ENCODE assay signal across 17 mouse cellular contexts in the genomic region with DNA sequence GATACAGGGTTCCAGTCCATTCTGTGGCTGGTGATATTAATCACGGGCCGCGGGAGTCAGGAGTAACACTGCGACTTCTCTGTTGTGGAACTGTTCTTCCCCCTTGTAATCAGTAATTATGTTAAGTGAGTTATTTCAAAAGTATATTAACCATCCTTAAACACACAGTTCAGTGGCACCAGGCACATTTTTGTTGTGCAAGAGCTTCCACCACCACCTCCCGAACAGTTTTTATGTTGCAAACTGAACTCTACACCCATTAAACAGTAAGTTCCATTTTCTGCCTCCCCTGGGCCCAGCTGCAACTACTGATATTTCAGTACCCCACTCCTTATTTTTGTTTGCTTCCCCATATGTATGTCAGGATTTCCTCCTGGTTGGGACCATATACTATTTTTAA. TPM values are rescaled to one million over a fixed set of nuclear protein-coding genes. Genes with fewer than 3 reads are reported as not detected.
A peak's percentile ranks its signal among the peaks of the same experiment; 100 is the strongest.
DNase-seq lines count a peak whose midpoint lies in the region; ATAC-seq and TF ChIP-seq lines count a peak whose summit lies in the region.
"Had no signal": no experiment of that assay in that cellular context is flagged by ENCODE, and none has a peak within 500 bp of the region (broad histone marks: within the 10 kb centered on the region; RNA-seq: fewer than 3 reads in every experiment).

No protein-coding gene starts in this region.

- no peaks in the 10 kb centered on the region for H3K9me3 ChIP-seq in kidney, postnatal 0 days (replicated peaks; ENCODE audit: low read length)
- no peaks in the 10 kb centered on the region for H3K9me3 ChIP-seq in kidney, embryonic 14.5 days (ENCODE audit: control insufficient read depth, low read length)
- H3K9me3 ChIP-seq in liver, postnatal 0 days (ENCODE audit: low read length): no peaks in the 10 kb centered on the region
- no peaks in the 10 kb centered on the region for H3K9me3 ChIP-seq in liver, embryonic 11.5 days (ENCODE audit: control insufficient read depth, low read length)
- no peaks in the 10 kb centered on the region for H3K9me3 ChIP-seq in midbrain, embryonic 13.5 days
- H3K9me3 ChIP-seq: embryonic facial prominence, embryonic 12.5 days; heart, embryonic 12.5 days; hindbrain, embryonic 10.5 days had no signal

- no peak for ATAC-seq in kidney, postnatal 0 days (replicated peaks; ENCODE audit: low FRiP score, low read depth)
- ATAC-seq in kidney, embryonic 14.5 days (ENCODE audit: low FRiP score, low TSS enrichment): no peak
- peak; percentile 64 for ATAC-seq in liver, postnatal 0 days
- no peak for ATAC-seq in liver, embryonic 11.5 days (replicated peaks; ENCODE audit: low FRiP score)
- ATAC-seq in midbrain, embryonic 13.5 days: no peak
- ATAC-seq: forebrain, postnatal 0 days had no signal

- no peak overlapping the region for H3K4me2 ChIP-seq in kidney, postnatal 0 days (ENCODE audit: low read length)
- H3K4me2 ChIP-seq in kidney, embryonic 14.5 days (replicated peaks; ENCODE audit: low read depth, low read length): no peak overlapping the region
- H3K4me2 ChIP-seq in liver, postnatal 0 days (ENCODE audit: low read depth, low read length): no peak overlapping the region
- no peak overlapping the region for H3K4me2 ChIP-seq in liver, embryonic 11.5 days
- H3K4me2 ChIP-seq in midbrain, embryonic 13.5 days (replicated peaks): no peak overlapping the region
- H3K4me2 ChIP-seq: embryonic facial prominence, embryonic 12.5 days; heart, embryonic 12.5 days had no signal

- H3K4me3 ChIP-seq in kidney, postnatal 0 days (replicated peaks; ENCODE audit: low read depth, low read length): no peak overlapping the region
- H3K4me3 ChIP-seq in kidney, embryonic 14.5 days (ENCODE audit: low read length): no peak overlapping the region
- no peak overlapping the region for H3K4me3 ChIP-seq in liver, postnatal 0 days (ENCODE audit: low read depth, low read length)
- H3K4me3 ChIP-seq in liver, embryonic 11.5 days (ENCODE audit: low read depth, low read length): no peak overlapping the region
- no peak overlapping the region for H3K4me3 ChIP-seq in midbrain, embryonic 13.5 days (replicated peaks)
- H3K4me3 ChIP-seq: embryonic facial prominence, embryonic 12.5 days; heart, embryonic 12.5 days; hindbrain, embryonic 10.5 days had no signal

- H3K36me3 ChIP-seq in kidney, postnatal 0 days (ENCODE audit: insufficient read depth, low read length): no peaks in the 10 kb centered on the region
- no peaks in the 10 kb centered on the region for H3K36me3 ChIP-seq in kidney, embryonic 14.5 days (ENCODE audit: control insufficient read depth, insufficient read depth, low read length)
- 0 out of 2 replicates have a peak, but pooled peaks cover 3% of the 10 kb centered on the region for H3K36me3 ChIP-seq in liver, postnatal 0 days (replicated peaks; ENCODE audit: insufficient read depth, low read length)
- no peaks in the 10 kb centered on the region for H3K36me3 ChIP-seq in liver, embryonic 11.5 days (ENCODE audit: control insufficient read depth, insufficient read depth, low read length)
- no peaks in the 10 kb centered on the region for H3K36me3 ChIP-seq in midbrain, embryonic 13.5 days
- H3K36me3 ChIP-seq: embryonic facial prominence, embryonic 12.5 days; heart, embryonic 12.5 days; hindbrain, embryonic 10.5 days had no signal

- peak; percentile 42 for DNase-seq in kidney, adult 11 months
- DNase-seq in kidney, postnatal 36 days: no peak
- no peak for DNase-seq in kidney, postnatal 0 days (ENCODE audit: low spot score)
- DNase-seq in liver, postnatal 0 days: no peak
- no peak for DNase-seq in liver, embryonic 11.5 days (ENCODE audit: low spot score)
- DNase-seq: adrenal gland, postnatal 14 days; cerebellum, adult 11-12 months; cerebellum, adult 9-10 months; cerebellum, postnatal 25 days; forebrain, postnatal 0 days; gastrocnemius, postnatal 14 days had no signal

- H3K4me1 ChIP-seq in kidney, postnatal 0 days (replicated peaks; ENCODE audit: insufficient read depth, low read length): 0 out of 2 replicates have a peak, but pooled peaks cover 23% of the 10 kb centered on the region
- H3K4me1 ChIP-seq in kidney, embryonic 14.5 days (ENCODE audit: control insufficient read depth, insufficient read depth, low read length): 0 out of 2 replicates have a peak, but pooled peaks cover 7% of the 10 kb centered on the region
- peaks cover 22% of the 10 kb centered on the region for H3K4me1 ChIP-seq in liver, postnatal 0 days (ENCODE audit: insufficient read depth)
- H3K4me1 ChIP-seq in liver, embryonic 11.5 days (replicated peaks; ENCODE audit: control insufficient read depth, insufficient read depth, low read length): no peaks in the 10 kb centered on the region
- no peaks in the 10 kb centered on the region for H3K4me1 ChIP-seq in midbrain, embryonic 13.5 days (replicated peaks)
- H3K4me1 ChIP-seq: hindbrain, embryonic 10.5 days had no signal

- TF ChIP-seq CTCF in kidney, postnatal 0 days (IDR thresholded peaks at IDR 0.05; ENCODE audit: low read depth): no peak
- no peak for TF ChIP-seq CTCF in liver, postnatal 0 days (IDR thresholded peaks at IDR 0.05; ENCODE audit: low read depth)

- peak overlapping the region; percentile 54; the same call in 1 of the 2 replicates for H3K27ac ChIP-seq in kidney, postnatal 0 days
- H3K27ac ChIP-seq in kidney, embryonic 14.5 days (ENCODE audit: low read depth, low read length): no peak overlapping the region
- H3K27ac ChIP-seq in liver, postnatal 0 days (ENCODE audit: low read depth): peak overlapping the region; percentile 70
- H3K27ac ChIP-seq in liver, embryonic 11.5 days (ENCODE audit: low read depth, low read length): no peak overlapping the region
- H3K27ac ChIP-seq in midbrain, embryonic 13.5 days: no peak overlapping the region
- H3K27ac ChIP-seq: embryonic facial prominence, embryonic 12.5 days; hindbrain, embryonic 10.5 days had no signal

- WGBS in kidney, postnatal 0 days: 74% methylated on average over 5 of the region's 5 CpGs
- WGBS in kidney, embryonic 14.5 days: 91% methylated on average over 5 of the region's 5 CpGs
- 63% methylated on average over 5 of the region's 5 CpGs for WGBS in liver, postnatal 0 days (ENCODE audit: insufficient replicate concordance)
- 89% methylated on average over 5 of the region's 5 CpGs for WGBS in liver, embryonic 11.5 days
- WGBS in midbrain, embryonic 13.5 days: 97% methylated on average over 5 of the region's 5 CpGs

- H3K27me3 ChIP-seq in kidney, postnatal 0 days (ENCODE audit: insufficient read depth, low read length): no peaks in the 10 kb centered on the region
- H3K27me3 ChIP-seq in kidney, embryonic 14.5 days (ENCODE audit: control insufficient read depth, insufficient read depth, low read length): no peaks in the 10 kb centered on the region
- no peaks in the 10 kb centered on the region for H3K27me3 ChIP-seq in liver, postnatal 0 days (ENCODE audit: insufficient read depth, low read length)
- H3K27me3 ChIP-seq in liver, embryonic 11.5 days (replicated peaks; ENCODE audit: control insufficient read depth, insufficient read depth, low read length): no peaks in the 10 kb centered on the region
- H3K27me3 ChIP-seq in midbrain, embryonic 13.5 days: no peaks in the 10 kb centered on the region
- H3K27me3 ChIP-seq: embryonic facial prominence, embryonic 12.5 days; heart, embryonic 12.5 days had no signal

- H3K9ac ChIP-seq in kidney, postnatal 0 days (ENCODE audit: low read depth, low read length): no peak overlapping the region
- no peak overlapping the region for H3K9ac ChIP-seq in kidney, embryonic 14.5 days (ENCODE audit: low read depth, low read length)
- no peak overlapping the region for H3K9ac ChIP-seq in liver, postnatal 0 days (replicated peaks)
- no peak overlapping the region for H3K9ac ChIP-seq in liver, embryonic 11.5 days (ENCODE audit: low read depth, low read length)
- no peak overlapping the region for H3K9ac ChIP-seq in midbrain, embryonic 13.5 days (replicated peaks)
- H3K9ac ChIP-seq: embryonic facial prominence, embryonic 12.5 days; forebrain, postnatal 0 days; heart, embryonic 12.5 days had no signal

- no peak for TF ChIP-seq EP300 in liver, postnatal 0 days (IDR thresholded peaks at IDR 0.05; ENCODE audit: low read depth)

RNA-seq across cellular contexts. Expression of a gene that starts 22.1 kb away (rescaled TPM):
- 1.6 and 1.9 TPM in 2 replicates for polyA plus RNA-seq in kidney, postnatal 0 days (2015; fragmentation: Nextera tagmentation; extraction: Ambion mirVana)
- 0.29 and 0.49 TPM in 2 replicates for polyA plus RNA-seq in kidney, embryonic 14.5 days (2014; fragmentation: Nextera tagmentation; extraction: Ambion mirVana)
- polyA plus RNA-seq in liver, postnatal 0 days (2015; fragmentation: Nextera tagmentation; extraction: Ambion mirVana): 1.3 and 1.5 TPM in 2 replicates
- 0.15 and 0.48 TPM in 2 replicates for polyA plus RNA-seq in liver, embryonic 11.5 days (2014; fragmentation: Nextera tagmentation; extraction: Ambion mirVana)
- 0.58 and 0.62 TPM in 2 replicates for polyA plus RNA-seq in midbrain, embryonic 13.5 days (2015; fragmentation: Nextera tagmentation; extraction: Ambion mirVana)

RNA-seq across cellular contexts. Expression of a gene that starts 28.1 kb away (rescaled TPM):
- polyA plus RNA-seq in kidney, postnatal 0 days (2015; fragmentation: Nextera tagmentation; extraction: Ambion mirVana): 1.4 and 1.7 TPM in 2 replicates
- polyA plus RNA-seq in kidney, embryonic 14.5 days (2014; fragmentation: Nextera tagmentation; extraction: Ambion mirVana): 0.50 and 1.6 TPM in 2 replicates
- polyA plus RNA-seq in liver, postnatal 0 days (2015; fragmentation: Nextera tagmentation; extraction: Ambion mirVana): 8.3 and 9.1 TPM in 2 replicates
- polyA plus RNA-seq in liver, embryonic 11.5 days (2014; fragmentation: Nextera tagmentation; extraction: Ambion mirVana): 8.5 and 9.2 TPM in 2 replicates
- polyA plus RNA-seq in midbrain, embryonic 13.5 days (2015; fragmentation: Nextera tagmentation; extraction: Ambion mirVana): 1.1 and 1.2 TPM in 2 replicates

RNA-seq across cellular contexts. Expression of a gene that starts 34.3 kb away (rescaled TPM):
- 8.7 and 11.4 TPM in 2 replicates for polyA plus RNA-seq in kidney, postnatal 0 days (2015; fragmentation: Nextera tagmentation; extraction: Ambion mirVana)
- polyA plus RNA-seq in kidney, embryonic 14.5 days (2014; fragmentation: Nextera tagmentation; extraction: Ambion mirVana): 0.46 and 1.6 TPM in 2 replicates
- polyA plus RNA-seq in liver, postnatal 0 days (2015; fragmentation: Nextera tagmentation; extraction: Ambion mirVana): 252 and 257 TPM in 2 replicates
- polyA plus RNA-seq in liver, embryonic 11.5 days (2014; fragmentation: Nextera tagmentation; extraction: Ambion mirVana): 1.1 and 1.8 TPM in 2 replicates
- not detected in 2 replicates for polyA plus RNA-seq in midbrain, embryonic 13.5 days (2015; fragmentation: Nextera tagmentation; extraction: Ambion mirVana)
- polyA plus RNA-seq: forebrain, embryonic 11.5 days; hindbrain, embryonic 10.5 days had no signal

RNA-seq across cellular contexts. Expression of a gene that starts 43.4 kb away (rescaled TPM):
- polyA plus RNA-seq in kidney, postnatal 0 days (2015; fragmentation: Nextera tagmentation; extraction: Ambion mirVana): 47.6 and 48.9 TPM in 2 replicates
- 17.9 and 26.5 TPM in 2 replicates for polyA plus RNA-seq in kidney, embryonic 14.5 days (2014; fragmentation: Nextera tagmentation; extraction: Ambion mirVana)
- polyA plus RNA-seq in liver, postnatal 0 days (2015; fragmentation: Nextera tagmentation; extraction: Ambion mirVana): 269 and 386 TPM in 2 replicates
- 33.2 and 33.3 TPM in 2 replicates for polyA plus RNA-seq in liver, embryonic 11.5 days (2014; fragmentation: Nextera tagmentation; extraction: Ambion mirVana)
- 7.7 and 10.2 TPM in 2 replicates for polyA plus RNA-seq in midbrain, embryonic 13.5 days (2015; fragmentation: Nextera tagmentation; extraction: Ambion mirVana)

Comparison
In these comparisons a context has a peak if more than half of its experiments do, and no peak if none do; other contexts are left out.
1. H3K27ac ChIP-seq: peak in kidney, postnatal 0 days (single experiment) and liver, postnatal 0 days (single experiment); none in kidney, embryonic 14.5 days (single experiment), liver, embryonic 11.5 days (single experiment) and midbrain, embryonic 13.5 days (single experiment).
2. RNA of a gene that starts 34.3 kb away (polyA plus RNA-seq): 252 to 257 TPM in liver, postnatal 0 days; 8.7 to 11.4 TPM in kidney, postnatal 0 days, 0.46 to 1.6 TPM in kidney, embryonic 14.5 days, 1.1 to 1.8 TPM in liver, embryonic 11.5 days and not detected in midbrain, embryonic 13.5 days; every median in the first group is over 10 times any median in the second.